Mouse (Mus musculus) thymus, adult 2 months (tissue): ENCODE measurements around the gene Eri3.

Source experiments
- CTCF ChIP-seq: fragments of 200-500 bp; IDR thresholded peaks from 2 replicates; pipeline ENCODE4 v1.5.1; 2012; ENCODE audit warnings: mild to moderate bottlenecking, control low read depth, low read length, moderate library complexity, borderline replicate concordance; ENCODE audit not compliant: control insufficient read depth, poor library complexity, insufficient read depth; ENCODE audit errors: extremely low read depth
- POLR2A ChIP-seq: fragments of 200-500 bp; IDR thresholded peaks from 2 replicates; pipeline ENCODE4 v1.6.1; 2012; ENCODE audit warnings: mild to moderate bottlenecking, low read length, control low read depth, moderate library complexity; ENCODE audit not compliant: control insufficient read depth, poor library complexity, insufficient read depth; ENCODE audit errors: extremely low read depth

GRCm38 (mm10) chr4:117568846-117569245, 18.7 kb downstream of the Eri3 start:
- TF ChIP-seq CTCF (no peak), POLR2A (no peak)
